Mouse (Mus musculus): ENCODE data around the gene Cep78.
"Not testable (repeated sequence)": the region's sequence is repeated elsewhere in the genome, so short reads cannot be mapped to it uniquely, and the experiment has no call there.

DNA sequence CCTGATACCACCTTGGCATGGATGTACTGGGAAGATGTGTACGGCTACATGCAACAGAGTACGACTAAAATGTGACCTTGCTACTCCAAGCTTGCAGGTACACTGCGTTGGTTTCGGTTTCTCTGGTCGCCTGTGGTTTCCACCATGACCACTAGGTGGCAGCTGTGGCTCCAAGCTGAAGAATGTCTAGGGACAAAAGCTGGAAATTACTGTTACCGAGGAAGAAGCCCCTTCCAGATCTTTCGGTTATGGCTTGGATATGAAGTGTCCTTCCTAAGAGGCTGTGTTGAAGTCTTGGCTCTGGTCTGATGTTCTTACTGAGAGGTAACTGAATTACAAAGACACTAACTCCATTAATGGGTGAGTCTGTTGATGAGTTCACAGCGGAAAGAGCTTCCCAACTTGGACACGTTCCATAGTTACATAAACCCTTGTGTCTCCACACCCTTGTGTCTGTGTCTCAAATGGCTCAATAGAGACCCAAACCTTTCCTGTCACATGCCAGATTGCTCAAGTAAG is 44.5 kb upstream of the Cep78 start:
- peak; percentile 61 for TF ChIP-seq CTCF (IDR thresholded peaks at IDR 0.05)
- not testable (repeated sequence) for TF ChIP-seq POLR2A, EP300 (IDR thresholded peaks at IDR 0.05; ENCODE audit: insufficient read depth, low read depth, low read length)

All from heart, adult 2 months (tissue).